Mouse (Mus musculus): ENCODE results near the gene Traf4. TPM values are rescaled to one million over a fixed set of nuclear protein-coding genes. Genes with fewer than 3 reads are reported as not detected.

Traf4 gene
- total RNA-seq, 2 experiments from 2014 or later: 2.1 to 3.2 TPM

DNA sequence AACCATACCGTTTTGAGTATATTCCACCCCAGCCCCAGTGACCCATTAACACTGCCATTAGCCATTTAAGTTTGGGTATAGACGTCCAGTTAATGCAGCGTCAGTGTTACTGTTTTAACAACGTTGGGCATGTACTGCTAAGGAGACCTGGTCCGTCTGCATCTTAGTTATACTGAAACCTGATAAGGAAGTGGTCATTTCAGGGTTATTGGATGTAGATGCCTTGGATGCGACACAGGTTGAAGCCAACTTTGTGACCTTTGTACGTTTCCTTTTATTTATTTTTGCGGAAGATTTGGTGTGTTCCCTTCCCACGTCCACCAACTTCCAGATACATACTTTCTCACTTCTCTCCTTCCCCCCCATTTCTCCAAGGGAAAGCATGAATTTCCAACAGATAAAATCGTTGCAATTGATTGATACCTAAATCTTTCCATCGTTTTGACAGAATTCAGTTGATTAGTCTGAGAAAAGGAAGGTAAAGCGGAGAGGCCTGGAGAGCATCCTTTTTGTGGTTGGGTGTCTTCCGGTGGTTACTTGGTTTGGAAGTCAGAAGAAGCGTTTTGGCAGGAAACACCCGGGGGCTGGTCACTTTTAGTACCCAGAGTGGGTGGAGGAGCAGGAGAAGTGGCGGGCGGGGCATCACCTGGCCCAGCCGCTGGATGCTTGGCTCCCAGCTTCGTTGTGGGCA, 50.6 kb downstream of the Traf4 start:
- ATAC-seq (replicated peaks; ENCODE audit: low FRiP score, poor library complexity, severe bottlenecking): no peak

DNA sequence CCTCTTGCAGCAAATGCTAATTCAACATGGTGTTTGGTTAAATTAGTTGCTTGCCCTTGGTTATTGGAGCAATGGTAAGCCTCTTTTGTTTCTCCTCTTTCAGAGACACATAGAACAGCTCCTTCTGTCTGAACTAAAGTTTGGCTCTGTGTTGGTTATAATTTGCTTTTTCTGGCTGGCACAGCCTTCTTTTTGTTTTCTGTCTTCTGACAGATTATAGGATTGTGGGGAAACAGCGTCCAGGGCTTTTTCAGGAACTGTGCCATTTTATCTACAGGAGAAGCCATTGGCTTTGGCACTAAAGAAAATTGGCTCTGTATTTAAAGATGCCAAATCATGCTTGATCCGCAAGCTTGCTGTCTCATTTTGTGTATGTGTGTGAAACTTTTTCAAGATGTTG, 51.8 kb downstream of the Traf4 start:
- no peak for ATAC-seq (replicated peaks; ENCODE audit: low FRiP score, poor library complexity, severe bottlenecking)

Other genes with a start within 250 kb of the Traf4 start
- gene Sez6, start 234.8 kb downstream of the Traf4 start, total RNA-seq (2015; ENCODE audit: low replicate concordance): not detected in 2 replicates
- not detected in 2 replicates for gene Sez6, start 234.8 kb downstream of the Traf4 start, total RNA-seq (2017; ENCODE audit: low replicate concordance)
- gene Phf12, start 182.8 kb downstream of the Traf4 start, total RNA-seq (2015; ENCODE audit: low replicate concordance): 19.9 and 24.2 TPM in 2 replicates
- 9.8 and 11.5 TPM in 2 replicates for gene Phf12, start 182.8 kb downstream of the Traf4 start, total RNA-seq (2017; ENCODE audit: low replicate concordance)
- 3.1 and 6.0 TPM in 2 replicates for gene Dhrs13, start 133.3 kb downstream of the Traf4 start, total RNA-seq (2015; ENCODE audit: low replicate concordance)
- 1.5 and 3.6 TPM in 2 replicates for gene Dhrs13, start 133.3 kb downstream of the Traf4 start, total RNA-seq (2017; ENCODE audit: low replicate concordance)
- 14.2 and 31.5 TPM in 2 replicates for gene Flot2, start 127.7 kb downstream of the Traf4 start, total RNA-seq (2015; ENCODE audit: low replicate concordance)
- 22.5 and 24.7 TPM in 2 replicates for gene Flot2, start 127.7 kb downstream of the Traf4 start, total RNA-seq (2017; ENCODE audit: low replicate concordance)
- gene Eral1, start 85.2 kb downstream of the Traf4 start, total RNA-seq (2015; ENCODE audit: low replicate concordance): 3.7 and 7.7 TPM in 2 replicates
- 3.9 and 7.0 TPM in 2 replicates for gene Eral1, start 85.2 kb downstream of the Traf4 start, total RNA-seq (2017; ENCODE audit: low replicate concordance)
- gene Fam222b, start 70.9 kb downstream of the Traf4 start, total RNA-seq (2015; ENCODE audit: low replicate concordance): 10.2 and 14.8 TPM in 2 replicates
- gene Fam222b, start 70.9 kb downstream of the Traf4 start, total RNA-seq (2017; ENCODE audit: low replicate concordance): 1.4 and 3.7 TPM in 2 replicates
- gene Nek8, start 11.1 kb upstream of the Traf4 start, total RNA-seq (2015; ENCODE audit: low replicate concordance): 9.6 and 12.1 TPM in 2 replicates
- gene Nek8, start 11.1 kb upstream of the Traf4 start, total RNA-seq (2017; ENCODE audit: low replicate concordance): 5.7 and 16.7 TPM in 2 replicates
- gene Tlcd1, start 11.1 kb upstream of the Traf4 start, total RNA-seq (2015; ENCODE audit: low replicate concordance): 69.0 and 77.1 TPM in 2 replicates
- gene Tlcd1, start 11.1 kb upstream of the Traf4 start, total RNA-seq (2017; ENCODE audit: low replicate concordance): 96.9 and 181 TPM in 2 replicates
- gene Rpl23a, start 18.0 kb upstream of the Traf4 start, total RNA-seq (2015; ENCODE audit: low replicate concordance): 792 and 815 TPM in 2 replicates
- gene Rpl23a, start 18.0 kb upstream of the Traf4 start, total RNA-seq (2017; ENCODE audit: low replicate concordance): 585 and 685 TPM in 2 replicates
- gene Rab34, start 22.8 kb upstream of the Traf4 start, total RNA-seq (2015; ENCODE audit: low replicate concordance): 7.9 TPM in 1 of 2 replicates, not detected in the other
- gene Rab34, start 22.8 kb upstream of the Traf4 start, total RNA-seq (2017; ENCODE audit: low replicate concordance): 1.3 and 9.9 TPM in 2 replicates
- 1.5 TPM in 1 of 2 replicates, not detected in the other for gene Proca1, start 27.8 kb upstream of the Traf4 start, total RNA-seq (2015; ENCODE audit: low replicate concordance)
- not detected in 2 replicates for gene Proca1, start 27.8 kb upstream of the Traf4 start, total RNA-seq (2017; ENCODE audit: low replicate concordance)
- gene Sdf2, start 80.2 kb upstream of the Traf4 start, total RNA-seq (2015; ENCODE audit: low replicate concordance): 18.8 and 19.4 TPM in 2 replicates
- gene Sdf2, start 80.2 kb upstream of the Traf4 start, total RNA-seq (2017; ENCODE audit: low replicate concordance): 16.7 and 25.2 TPM in 2 replicates
- 9.0 and 14.8 TPM in 2 replicates for gene Supt6, start 80.4 kb upstream of the Traf4 start, total RNA-seq (2015; ENCODE audit: low replicate concordance)
- gene Supt6, start 80.4 kb upstream of the Traf4 start, total RNA-seq (2017; ENCODE audit: low replicate concordance): 17.5 and 22.7 TPM in 2 replicates
- gene 2610507B11Rik, start 96.2 kb upstream of the Traf4 start, total RNA-seq (2015; ENCODE audit: low replicate concordance): 17.3 and 36.3 TPM in 2 replicates
- gene 2610507B11Rik, start 96.2 kb upstream of the Traf4 start, total RNA-seq (2017; ENCODE audit: low replicate concordance): 23.6 and 33.3 TPM in 2 replicates
- not detected in 2 replicates for gene BC030499, start 125.3 kb upstream of the Traf4 start, total RNA-seq (2015; ENCODE audit: low replicate concordance)
- 0.43 TPM in 1 of 2 replicates, not detected in the other for gene BC030499, start 125.3 kb upstream of the Traf4 start, total RNA-seq (2017; ENCODE audit: low replicate concordance)
- gene Spag5, start 135.9 kb upstream of the Traf4 start, total RNA-seq (2015; ENCODE audit: low replicate concordance): 12.3 and 20.3 TPM in 2 replicates
- gene Spag5, start 135.9 kb upstream of the Traf4 start, total RNA-seq (2017; ENCODE audit: low replicate concordance): 40.4 and 60.1 TPM in 2 replicates
- gene Aldoc, start 157.4 kb upstream of the Traf4 start, total RNA-seq (2015; ENCODE audit: low replicate concordance): not detected in 2 replicates
- gene Aldoc, start 157.4 kb upstream of the Traf4 start, total RNA-seq (2017; ENCODE audit: low replicate concordance): 0.28 TPM in 1 of 2 replicates, not detected in the other
- gene Pigs, start 162.8 kb upstream of the Traf4 start, total RNA-seq (2015; ENCODE audit: low replicate concordance): 3.3 and 10.0 TPM in 2 replicates
- gene Pigs, start 162.8 kb upstream of the Traf4 start, total RNA-seq (2017; ENCODE audit: low replicate concordance): 2.5 and 3.6 TPM in 2 replicates
- 17.1 and 20.9 TPM in 2 replicates for gene Unc119, start 177.9 kb upstream of the Traf4 start, total RNA-seq (2015; ENCODE audit: low replicate concordance)
- 9.6 and 15.0 TPM in 2 replicates for gene Unc119, start 177.9 kb upstream of the Traf4 start, total RNA-seq (2017; ENCODE audit: low replicate concordance)
- not detected in 2 replicates for gene Foxn1, start 221.0 kb upstream of the Traf4 start, total RNA-seq (2015; ENCODE audit: low replicate concordance)
- gene Foxn1, start 221.0 kb upstream of the Traf4 start, total RNA-seq (2017; ENCODE audit: low replicate concordance): not detected in 2 replicates

Data from erythroblast, adult 5-6 weeks (primary cell).